Comparison of ENCODE assay signal across 24 mouse cellular contexts in genomic region chr19:42657306-42657705, GRCm38 (mm10). TPM values are rescaled to one million over a fixed set of nuclear protein-coding genes. Genes with fewer than 3 reads are reported as not detected.
A peak's percentile ranks its signal among the peaks of the same experiment; 100 is the strongest.
DNase-seq lines count a peak whose midpoint lies in the region; ATAC-seq and TF ChIP-seq lines count a peak whose summit lies in the region.
"Had no signal": no experiment of that assay in that cellular context is flagged by ENCODE, and none has a peak within 500 bp of the region (broad histone marks: within the 10 kb centered on the region; RNA-seq: fewer than 3 reads in every experiment).

No protein-coding gene starts in this region.

- DNase-seq in adrenal gland, adult (ENCODE audit: inconsistent age in 2 of 2, low spot score in 1 of 2), result peak; percentile 50 to 68
- DNase-seq in adrenal gland, postnatal 25 days, result no peak
- DNase-seq in adrenal gland, postnatal 36 days, result peak; percentile 26 to 37
- DNase-seq in adrenal gland, adult 18-20 months (ENCODE audit: low spot score in 2 of 2), result no peak
- DNase-seq in forebrain, embryonic 14.5 days (ENCODE audit: low spot score), result no peak
- no peak for DNase-seq in forebrain, postnatal 0 days
- DNase-seq in heart, adult 11 months, result peak; percentile 79
- no peak for DNase-seq in heart, adult 9 months (ENCODE audit: low spot score in 2 of 2)
- DNase-seq: cerebellum, adult 11 months; cerebellum, adult 2 months; cerebellum, adult 9-11 months; cerebellum, postnatal 25 days; gastrocnemius, postnatal 25 days; kidney, adult 2 months had no signal

- H3K4me1 ChIP-seq in forebrain, embryonic 14.5 days (ENCODE audit: control insufficient read depth, insufficient read depth, low read length), result peaks cover 5% of the 10 kb centered on the region; the same call in 1 of the 2 replicates
- no peaks in the 10 kb centered on the region for H3K4me1 ChIP-seq in forebrain, postnatal 0 days (ENCODE audit: insufficient read depth)

- 96% methylated on average over 2 of the region's 2 CpGs for WGBS in forebrain, embryonic 14.5 days
- WGBS in forebrain, postnatal 0 days, result 89% methylated on average over 2 of the region's 2 CpGs

- TF ChIP-seq CTCF in forebrain, postnatal 0 days (IDR thresholded peaks at IDR 0.05; ENCODE audit: low read depth), result no peak

- no peak overlapping the region for H3K4me2 ChIP-seq in forebrain, embryonic 14.5 days (ENCODE audit: low read length)
- no peak overlapping the region for H3K4me2 ChIP-seq in forebrain, postnatal 0 days (ENCODE audit: low read depth)
- H3K4me2 ChIP-seq: embryonic facial prominence, embryonic 12.5 days; embryonic facial prominence, embryonic 15.5 days; heart, embryonic 11.5 days; hindbrain, embryonic 12.5 days; hindbrain, embryonic 15.5 days had no signal

- peaks cover 4% of the 10 kb centered on the region; the same call in 1 of the 2 replicates for H3K27me3 ChIP-seq in forebrain, embryonic 14.5 days (replicated peaks; ENCODE audit: control insufficient read depth, insufficient read depth, low read length)
- no peaks in the 10 kb centered on the region for H3K27me3 ChIP-seq in forebrain, postnatal 0 days (ENCODE audit: insufficient read depth, low read length)
- H3K27me3 ChIP-seq: embryonic facial prominence, embryonic 12.5 days had no signal

- ATAC-seq in forebrain, embryonic 14.5 days, result peak; percentile 8; the same call in 1 of the 2 replicates
- no peak for ATAC-seq in forebrain, postnatal 0 days
- ATAC-seq: activated CD4-positive, CD25-positive, alpha-beta regulatory T cell, adult 4 months; intestine, postnatal 0 days had no signal

- H3K9me3 ChIP-seq in forebrain, embryonic 14.5 days (replicated peaks; ENCODE audit: control insufficient read depth, low read length), result no peaks in the 10 kb centered on the region
- H3K9me3 ChIP-seq in forebrain, postnatal 0 days (ENCODE audit: low read length), result no peaks in the 10 kb centered on the region
- H3K9me3 ChIP-seq: embryonic facial prominence, embryonic 12.5 days; embryonic facial prominence, embryonic 15.5 days; hindbrain, embryonic 12.5 days; hindbrain, embryonic 15.5 days had no signal

- no peak overlapping the region for H3K4me3 ChIP-seq in forebrain, embryonic 14.5 days (ENCODE audit: low read depth, low read length)
- no peak overlapping the region for H3K4me3 ChIP-seq in forebrain, postnatal 0 days (ENCODE audit: low read depth, low read length)
- H3K4me3 ChIP-seq: embryonic facial prominence, embryonic 12.5 days; embryonic facial prominence, embryonic 15.5 days; heart, adult 2 months; hindbrain, embryonic 12.5 days; hindbrain, embryonic 15.5 days had no signal

- no peak overlapping the region for H3K27ac ChIP-seq in forebrain, embryonic 14.5 days (ENCODE audit: low read depth, low read length)
- no peak overlapping the region for H3K27ac ChIP-seq in forebrain, postnatal 0 days (ENCODE audit: low read depth, low read length)
- H3K27ac ChIP-seq: embryonic facial prominence, embryonic 12.5 days; embryonic facial prominence, embryonic 15.5 days; heart, adult 2 months; hindbrain, embryonic 12.5 days; hindbrain, embryonic 15.5 days had no signal

- no peaks in the 10 kb centered on the region for H3K36me3 ChIP-seq in forebrain, embryonic 14.5 days (ENCODE audit: control insufficient read depth, insufficient read depth, low read length)
- no peaks in the 10 kb centered on the region for H3K36me3 ChIP-seq in forebrain, postnatal 0 days (ENCODE audit: insufficient read depth)
- H3K36me3 ChIP-seq: embryonic facial prominence, embryonic 12.5 days; embryonic facial prominence, embryonic 15.5 days; hindbrain, embryonic 12.5 days; hindbrain, embryonic 15.5 days had no signal

- H3K9ac ChIP-seq in forebrain, embryonic 14.5 days (ENCODE audit: low read length), result no peak overlapping the region
- H3K9ac ChIP-seq in forebrain, postnatal 0 days, result no peak overlapping the region
- H3K9ac ChIP-seq: embryonic facial prominence, embryonic 12.5 days; embryonic facial prominence, embryonic 15.5 days; hindbrain, embryonic 12.5 days; hindbrain, embryonic 15.5 days had no signal

RNA-seq across cellular contexts. Expression of gene Loxl4, which starts 44.7 kb away (rescaled TPM):
- total RNA-seq in adrenal gland, postnatal 25 days (2021), result 2.1 and 2.2 TPM in 2 replicates
- 1 to 10 TPM; 1.4 to 2.0 TPM for total RNA-seq in adrenal gland, postnatal 36 days (2021)
- total RNA-seq in adrenal gland, adult 18-20 months (2021), result 10 to 100 TPM in 1 of 2 experiments, 1 to 10 TPM in 1; 2.0 to 11.5 TPM
- polyA plus RNA-seq in forebrain, embryonic 14.5 days (2014; fragmentation: Nextera tagmentation; extraction: Ambion mirVana), result 0.07 and 0.13 TPM in 2 replicates
- total RNA-seq in forebrain, postnatal 0 days (2014; rRNA removed), result 0.46 and 1.5 TPM in 2 replicates
- polyA plus RNA-seq in forebrain, postnatal 0 days (2015; fragmentation: Nextera tagmentation; extraction: Ambion mirVana), result 0.15 TPM in 1 of 2 replicates, not detected in the other
- total RNA-seq: common myeloid progenitor, adult 5-6 weeks; hematopoietic stem cell, adult 5-6 weeks had no signal
- polyA plus RNA-seq: hindbrain, embryonic 15.5 days had no signal

Comparison
In these comparisons a context has a peak if more than half of its experiments do, and no peak if none do; other contexts are left out.
1. DNase-seq: peak in adrenal gland, adult (2 of 2), adrenal gland, postnatal 36 days (2 of 2) and heart, adult 11 months (single experiment); none in adrenal gland, postnatal 25 days (single experiment), adrenal gland, adult 18-20 months (0 of 2), forebrain, embryonic 14.5 days (single experiment), forebrain, postnatal 0 days (single experiment) and heart, adult 9 months (0 of 2).